Mouse (Mus musculus): ENCODE data around the gene Slc25a51.

DNA sequence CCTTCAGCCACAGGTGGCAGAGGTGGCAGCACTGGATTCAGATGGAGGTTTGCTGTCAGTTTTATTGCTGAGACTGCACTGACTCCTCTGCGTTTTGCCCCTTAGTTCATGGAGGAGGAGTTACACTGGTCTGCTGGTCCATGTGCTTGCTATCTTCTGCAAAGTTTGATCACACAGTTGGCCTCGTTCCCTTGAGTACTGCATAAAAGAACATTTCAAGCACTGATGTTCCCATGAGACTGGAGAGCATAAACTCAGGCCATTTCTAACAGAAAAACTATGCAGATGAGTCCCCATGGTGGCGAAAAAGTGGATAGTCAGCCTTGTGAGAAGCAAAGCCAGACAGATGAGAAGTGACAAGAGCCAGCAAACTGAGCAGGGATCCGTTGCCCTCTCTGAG, 32.0 kb downstream of the Slc25a51 start:
- no peak for TF ChIP-seq GATA1 (IDR thresholded peaks at IDR 0.05; ENCODE audit: low read length)
- TF ChIP-seq TAL1 (IDR thresholded peaks at IDR 0.05; ENCODE audit: low read length): no peak
